Mouse (Mus musculus) heart, embryonic 16.5 days (tissue): ENCODE data around the gene Tmem127. TPM values are rescaled to one million over a fixed set of nuclear protein-coding genes. Genes with fewer than 3 reads are reported as not detected.
"Not testable (repeated sequence)": the region's sequence is repeated elsewhere in the genome, so short reads cannot be mapped to it uniquely, and the experiment has no call there.

Experiments
- ATAC-seq: fragments of 200-750 bp; cut with Nextera tagmentation; replicated peaks from 2 replicates; pipeline ENCODE4 v1.8.0; 2017; ENCODE audit warnings: moderate number of reproducible peaks; ENCODE audit not compliant: insufficient read depth, low FRiP score; ENCODE audit errors: extremely low read depth
- H3K27ac ChIP-seq: fragments of 300-500 bp; sonication (generic); 2 replicates; pipeline ENCODE4 v1.5.1; 2014; ENCODE audit warnings: mild to moderate bottlenecking, low read length, control low read depth, moderate library complexity
- H3K27me3 ChIP-seq: fragments of 300-500 bp; sonication (generic); 2 replicates; pipeline ENCODE4 v1.6.1; 2014; ENCODE audit warnings: low read length, mixed read lengths; ENCODE audit not compliant: control insufficient read depth, insufficient read depth
- H3K36me3 ChIP-seq: fragments of 300-500 bp; sonication (generic); 2 replicates; pipeline ENCODE4 v1.6.1; 2014; ENCODE audit not compliant: control insufficient read depth, insufficient read depth
- H3K4me1 ChIP-seq: fragments of 300-500 bp; sonication (generic); 2 replicates; pipeline ENCODE4 v1.6.1; 2014; ENCODE audit warnings: low read length, mixed read lengths; ENCODE audit not compliant: control insufficient read depth, insufficient read depth
- H3K4me2 ChIP-seq: fragments of 300-500 bp; sonication (generic); 2 replicates; pipeline ENCODE4 v1.6.1; 2014; ENCODE audit warnings: low read depth, mild to moderate bottlenecking, control low read depth, low read length
- H3K4me3 ChIP-seq: fragments of 300-500 bp; sonication (generic); 2 replicates; pipeline ENCODE4 v1.5.1; 2014; ENCODE audit warnings: mild to moderate bottlenecking, control low read depth, low read length
- H3K9ac ChIP-seq: fragments of 300-500 bp; sonication (generic); 2 replicates; pipeline ENCODE4 v1.6.1; 2014; ENCODE audit warnings: low read length, control low read depth
- H3K9me3 ChIP-seq: fragments of 300-500 bp; sonication (generic); replicated peaks from 2 replicates; pipeline ENCODE4 v1.6.1; 2016; ENCODE audit warnings: low read length; ENCODE audit not compliant: control insufficient read depth
- WGBS: fragments of 180-500 bp; shearing (Covaris S2); extraction: QIAGEN DNeasy Blood & Tissue Kit; methylation state at CpG from one replicate; pipeline ENCODE4 v1.1.7; 2014; 5-methylcytosine and 5-hydroxymethylcytosine counted together
- polyA plus RNA-seq: library from polyadenylated mRNA; unstranded; fragments of >200 nt; fragmentation: Nextera tagmentation; extraction: Ambion mirVana; gene quantifications from 2 replicates; pipeline ENCODE4 v1.2.1, GENCODE M21; 2015

Gene Tmem127
- polyA plus RNA-seq, 1 experiment from 2014 or later: 20.3 TPM

GRCm38 (mm10) chr2:127272049-127272448, 24.3 kb downstream of the Tmem127 start:
- H3K4me3 ChIP-seq: peak overlapping the region; percentile 45; the same call in 1 of the 2 replicates
- WGBS: 88% methylated on average over 4 of the region's 4 CpGs
- ATAC-seq, H3K27ac ChIP-seq, H3K9me3 ChIP-seq, H3K9ac ChIP-seq, H3K27me3 ChIP-seq, H3K36me3 ChIP-seq: not testable (repeated sequence)
- peak overlapping the region; percentile 70 for H3K4me2 ChIP-seq
- H3K4me1 ChIP-seq: peaks cover 37% of the 10 kb centered on the region

DNA sequence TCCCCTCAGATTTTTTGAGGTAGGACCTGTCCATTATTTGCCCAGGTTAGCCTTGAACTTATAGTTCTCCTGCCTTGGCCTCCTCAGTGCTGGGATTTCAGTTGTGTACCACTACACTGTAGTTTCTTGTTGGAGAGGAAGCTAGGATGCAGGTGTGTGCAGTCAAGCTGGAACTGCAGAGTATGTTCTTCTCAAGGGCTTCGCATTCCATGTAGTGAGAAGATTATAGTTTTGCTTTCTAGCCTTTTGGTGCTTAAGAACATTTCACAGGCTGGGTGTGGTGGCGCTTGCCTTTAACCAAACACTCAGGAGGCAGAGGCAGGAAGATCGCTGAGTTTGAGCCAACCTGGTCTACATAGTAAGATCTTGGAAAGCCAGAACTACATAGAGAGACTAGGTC, 25.1 kb downstream of the Tmem127 start:
- 92% methylated on average over 3 of the region's 3 CpGs for WGBS
- Histone ChIP-seq H3K4me3 (no peak overlapping the region), H3K4me1 (peaks cover 37% of the 10 kb centered on the region), H3K27ac (no peak overlapping the region), H3K9me3 (no peaks in the 10 kb centered on the region), H3K9ac (no peak overlapping the region), H3K4me2 (no peak overlapping the region), H3K27me3 (no peaks in the 10 kb centered on the region), H3K36me3 (no peaks in the 10 kb centered on the region)
- no peak for ATAC-seq

DNA sequence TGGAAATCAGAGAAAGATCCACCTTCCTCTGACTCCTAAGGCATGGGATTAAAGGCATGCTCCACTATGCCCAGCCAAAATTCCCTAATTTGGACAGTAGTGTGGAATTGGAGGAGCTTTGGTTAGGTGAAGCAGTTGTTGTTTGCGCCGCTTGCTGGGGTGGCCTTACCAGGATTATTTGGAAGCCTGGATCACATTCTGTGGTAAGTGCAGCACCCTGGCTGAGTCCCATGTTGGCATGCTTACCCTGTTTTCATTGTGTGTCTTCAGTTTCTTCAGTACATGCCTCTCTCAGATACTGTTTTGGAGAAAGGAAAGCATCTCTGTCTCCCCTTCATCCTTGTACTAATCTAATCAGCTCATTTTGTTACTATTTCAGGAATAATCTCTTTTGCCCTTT, 26.9 kb downstream of the Tmem127 start:
- no peak for ATAC-seq
- H3K27me3 ChIP-seq: no peaks in the 10 kb centered on the region
- no peaks in the 10 kb centered on the region for H3K9me3 ChIP-seq
- peaks cover 36% of the 10 kb centered on the region for H3K4me1 ChIP-seq
- H3K4me3 ChIP-seq: no peak overlapping the region
- peak overlapping the region; percentile 38; the same call in 1 of the 2 replicates for H3K4me2 ChIP-seq
- peak overlapping the region; percentile 51; the same call in 1 of the 2 replicates for H3K27ac ChIP-seq
- 65% methylated on average over 2 of the region's 2 CpGs for WGBS
- H3K36me3 ChIP-seq: no peaks in the 10 kb centered on the region
- peak overlapping the region; percentile 41; the same call in 1 of the 2 replicates for H3K9ac ChIP-seq

GRCm38 (mm10) chr2:127275551-127276320, 28.0 kb downstream of the Tmem127 start:
- 57% methylated on average over 5 of the region's 5 CpGs for WGBS
- H3K27ac ChIP-seq: peak overlapping the region; percentile 51

GRCm38 (mm10) chr2:127278162-127278561, 30.5 kb downstream of the Tmem127 start:
- no peak overlapping the region for H3K27ac ChIP-seq
- ATAC-seq: no peak
- H3K9me3 ChIP-seq: no peaks in the 10 kb centered on the region
- H3K36me3 ChIP-seq: no peaks in the 10 kb centered on the region
- no peak overlapping the region for H3K4me2 ChIP-seq
- peaks cover 28% of the 10 kb centered on the region for H3K4me1 ChIP-seq
- H3K9ac ChIP-seq: no peak overlapping the region
- no peak overlapping the region for H3K4me3 ChIP-seq
- H3K27me3 ChIP-seq: no peaks in the 10 kb centered on the region

More at GRCm38 (mm10) chr2:127275551-127276320, 28.0 kb downstream of the Tmem127 start:
- H3K9ac ChIP-seq: no peak overlapping the region
- no peaks in the 10 kb centered on the region for H3K36me3 ChIP-seq
- peaks cover 36% of the 10 kb centered on the region for H3K4me1 ChIP-seq
- no peaks in the 10 kb centered on the region for H3K9me3 ChIP-seq
- H3K4me3 ChIP-seq: no peak overlapping the region
- H3K27me3 ChIP-seq: no peaks in the 10 kb centered on the region
- ATAC-seq: no peak
- peak overlapping the region; percentile 23; the same call in 1 of the 2 replicates for H3K4me2 ChIP-seq

GRCm38 (mm10) chr2:127292250-127292649, 44.5 kb downstream of the Tmem127 start:
- WGBS: 56% methylated on average over 4 of the region's 4 CpGs

GRCm38 (mm10) chr2:127297001-127297805, 49.5 kb downstream of the Tmem127 start:
- Histone ChIP-seq H3K4me2 (no peak overlapping the region), H3K4me1 (no peaks in the 10 kb centered on the region), H3K27ac (no peak overlapping the region), H3K4me3 (no peak overlapping the region), H3K36me3 (peaks cover 62% of the 10 kb centered on the region), H3K9me3 (no peaks in the 10 kb centered on the region), H3K9ac (no peak overlapping the region), H3K27me3 (no peaks in the 10 kb centered on the region)
- ATAC-seq: no peak
- WGBS: 89% methylated on average over 7 of the region's 7 CpGs

More at GRCm38 (mm10) chr2:127292250-127292649, 44.5 kb downstream of the Tmem127 start:
- no peak overlapping the region for H3K4me2 ChIP-seq
- H3K27me3 ChIP-seq: no peaks in the 10 kb centered on the region
- H3K27ac ChIP-seq: no peak overlapping the region
- H3K9ac ChIP-seq: no peak overlapping the region
- H3K9me3 ChIP-seq: no peaks in the 10 kb centered on the region
- no peaks in the 10 kb centered on the region for H3K4me1 ChIP-seq
- no peak for ATAC-seq
- no peak overlapping the region for H3K4me3 ChIP-seq
- H3K36me3 ChIP-seq: peaks cover 55% of the 10 kb centered on the region

- Histone ChIP-seq H3K9me3 (no peaks in the 10 kb centered on the region), H3K27ac (no peak overlapping the region), H3K4me3 (no peak overlapping the region), H3K4me2 (no peak overlapping the region), H3K9ac (no peak overlapping the region), H3K4me1 (no peaks in the 10 kb centered on the region), H3K36me3 (peaks cover 58% of the 10 kb centered on the region), H3K27me3 (no peaks in the 10 kb centered on the region)
- no peak for ATAC-seq
- 96% methylated on average over 1 of the region's 1 CpGs for WGBS
Observed at GRCm38 (mm10) chr2:127298056-127298455, 50.3 kb downstream of the Tmem127 start.

DNA sequence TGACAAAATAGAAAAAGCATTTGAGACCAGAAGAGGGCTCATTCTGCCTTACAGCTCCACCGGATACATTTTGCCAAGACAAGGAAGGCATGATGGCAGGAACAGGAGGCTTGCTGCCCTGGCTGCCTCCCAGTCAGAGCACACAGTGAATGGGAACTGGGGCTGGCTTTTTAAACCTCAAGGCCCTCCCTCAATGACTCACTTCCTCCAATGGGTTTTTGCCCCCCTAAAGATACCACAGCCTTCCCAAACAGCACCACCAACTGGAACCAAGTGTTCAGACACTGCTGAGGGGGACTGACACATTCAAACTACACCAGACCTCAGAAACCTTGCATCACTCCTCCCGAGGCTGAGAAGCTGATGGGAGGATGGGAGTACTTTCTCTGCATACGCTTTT, 53.0 kb downstream of the Tmem127 start:
- no peak for ATAC-seq
- H3K4me1 ChIP-seq: no peaks in the 10 kb centered on the region
- no peak overlapping the region for H3K27ac ChIP-seq
- H3K9me3 ChIP-seq: no peaks in the 10 kb centered on the region
- no peak overlapping the region for H3K4me2 ChIP-seq
- H3K9ac ChIP-seq: no peak overlapping the region
- H3K27me3 ChIP-seq: no peaks in the 10 kb centered on the region
- WGBS: 73% methylated on average over 3 of the region's 3 CpGs
- H3K4me3 ChIP-seq: no peak overlapping the region
- H3K36me3 ChIP-seq: peaks cover 48% of the 10 kb centered on the region
